Mouse (Mus musculus): ENCODE data around the gene Rfwd3.
A peak's percentile ranks its signal among the peaks of the same experiment; 100 is the strongest.
"Not testable (repeated sequence)": the region's sequence is repeated elsewhere in the genome, so short reads cannot be mapped to it uniquely, and the experiment has no call there.

The Rfwd3 gene

GRCm38 (mm10) chr8:111285603-111286002, 14.4 kb downstream of the Rfwd3 start:
- no peak for DNase-seq

GRCm38 (mm10) chr8:111282093-111282492, 17.9 kb downstream of the Rfwd3 start:
- no peak for DNase-seq

GRCm38 (mm10) chr8:111268277-111268676, 31.7 kb downstream of the Rfwd3 start:
- DNase-seq = no peak

GRCm38 (mm10) chr8:111266161-111266560, 33.9 kb downstream of the Rfwd3 start:
- not testable (repeated sequence) for DNase-seq

GRCm38 (mm10) chr8:111264693-111265220, 35.3 kb downstream of the Rfwd3 start:
- DNase-seq = no peak

GRCm38 (mm10) chr8:111261981-111262381, 38.0 kb downstream of the Rfwd3 start:
- no peak for DNase-seq

GRCm38 (mm10) chr8:111260251-111260650, 39.8 kb downstream of the Rfwd3 start:
- DNase-seq = no peak

GRCm38 (mm10) chr8:111259408-111259741, 40.6 kb downstream of the Rfwd3 start:
- DNase-seq = no peak

- DNase-seq = peak; percentile 88 to 96
Observed at GRCm38 (mm10) chr8:111258631-111259407, 41.2 kb downstream of the Rfwd3 start, which contains the start of gene Glg1. Gene Glg1 (minus strand): TSS chr8:111259216.

GRCm38 (mm10) chr8:111258010-111258630, 41.9 kb downstream of the Rfwd3 start:
- no peak for DNase-seq

- no peak for DNase-seq
Observed at GRCm38 (mm10) chr8:111252487-111253112, 47.4 kb downstream of the Rfwd3 start.

GRCm38 (mm10) chr8:111250111-111250510, 49.9 kb downstream of the Rfwd3 start:
- no peak for DNase-seq

GRCm38 (mm10) chr8:111248136-111248535, 51.9 kb downstream of the Rfwd3 start:
- DNase-seq = no peak

- DNase-seq = not testable (repeated sequence)
Observed at GRCm38 (mm10) chr8:111246864-111247263, 53.2 kb downstream of the Rfwd3 start.

GRCm38 (mm10) chr8:111246287-111246830, 53.7 kb downstream of the Rfwd3 start:
- DNase-seq = no peak

- DNase-seq = no peak
Observed at GRCm38 (mm10) chr8:111237301-111237700, 62.7 kb downstream of the Rfwd3 start.

GRCm38 (mm10) chr8:111233730-111234129, 66.3 kb downstream of the Rfwd3 start:
- no peak for DNase-seq

- DNase-seq = no peak
Observed at GRCm38 (mm10) chr8:111224153-111224552, 75.9 kb downstream of the Rfwd3 start.

Measured in spleen, adult 18-20 months (tissue).